Mouse (Mus musculus) MEL (cell line): ENCODE results near the gene Anxa9. TPM values are rescaled to one million over a fixed set of nuclear protein-coding genes. Genes with fewer than 3 reads are reported as not detected.

Experiments used
- DNase-seq: peaks from one replicate; pipeline ENCODE4 v3.0.0; 2011; ENCODE audit warnings: low read depth, low spot score
- H3K27ac ChIP-seq: 2 replicates; pipeline ENCODE4 v1.5.1; 2012; ENCODE audit warnings: low read depth, mild to moderate bottlenecking, control low read depth, low read length, moderate library complexity; ENCODE audit not compliant: control insufficient read depth
- H3K27me3 ChIP-seq, 2 experiments: fragments of 150-350 bp in 1 of 2; sonication (generic) in 1 of 2; 2 replicates each; pipeline ENCODE4 v1.6.1; 2012; ENCODE audit warnings: low read length in 2 of 2, mild to moderate bottlenecking in 2 of 2, improper control_type of control experiment in 1 of 2, moderate library complexity in 1 of 2; ENCODE audit not compliant: insufficient read depth in 2 of 2, control insufficient read depth in 1 of 2
- H3K36me3 ChIP-seq, 2 experiments: 2 replicates each; pipeline ENCODE4 v1.6.1; 2012 to 2014; ENCODE audit warnings: low read length in 2 of 2, improper control_type of control experiment in 1 of 2, inconsistent platforms in 1 of 2, mild to moderate bottlenecking in 1 of 2; ENCODE audit not compliant: insufficient read depth in 2 of 2, control insufficient read depth in 1 of 2
- H3K4me1 ChIP-seq, 2 experiments: fragments of 150-350 bp in 1 of 2; sonication (generic) in 1 of 2; 2 replicates each; pipeline ENCODE4 v1.6.1; 2012; ENCODE audit warnings: low read length in 2 of 2, improper control_type of control experiment in 1 of 2, mild to moderate bottlenecking in 1 of 2; ENCODE audit not compliant: insufficient read depth in 2 of 2, control insufficient read depth in 1 of 2
- H3K4me3 ChIP-seq, 2 experiments: fragments of 150-350 bp in 1 of 2; sonication (generic) in 1 of 2; 2 replicates each; pipeline ENCODE4 v1.5.1; 2012; ENCODE audit warnings: low read depth in 2 of 2, low read length in 2 of 2, mild to moderate bottlenecking in 2 of 2, moderate library complexity in 2 of 2, control low read depth in 1 of 2, improper control_type of control experiment in 1 of 2; ENCODE audit not compliant: control insufficient read depth in 1 of 2, insufficient read depth in 1 of 2
- H3K79me2 ChIP-seq: 2 replicates; pipeline ENCODE4 v1.6.1; 2012; ENCODE audit warnings: mild to moderate bottlenecking, low read length, moderate library complexity; ENCODE audit not compliant: control insufficient read depth, poor library complexity, insufficient read depth
- H3K9ac ChIP-seq: 2 replicates; pipeline ENCODE4 v1.6.1; 2012; ENCODE audit warnings: low read depth, mild to moderate bottlenecking, control low read depth, low read length, moderate library complexity; ENCODE audit not compliant: control insufficient read depth, poor library complexity, severe bottlenecking
- H3K9me3 ChIP-seq: fragments of 150-350 bp; sonication (generic); replicated peaks from 2 replicates; pipeline ENCODE4 v1.6.1; 2012; ENCODE audit warnings: mild to moderate bottlenecking, low read length, improper control_type of control experiment, moderate library complexity; ENCODE audit not compliant: insufficient read depth
- CHD1 ChIP-seq: IDR thresholded peaks from 2 replicates; pipeline ENCODE4 v1.6.1; 2012; ENCODE audit warnings: low read depth, mild to moderate bottlenecking, inconsistent platforms, low read length, improper control_type of control experiment
- ELF1 ChIP-seq: IDR thresholded peaks from 2 replicates; pipeline ENCODE4 v1.6.1; 2014; ENCODE audit warnings: low read depth, mild to moderate bottlenecking, inconsistent platforms, low read length, improper control_type of control experiment, moderate library complexity
- GABPA ChIP-seq: IDR thresholded peaks from 2 replicates; pipeline ENCODE4 v1.6.1; 2012; ENCODE audit warnings: low read depth, mild to moderate bottlenecking, inconsistent platforms, low read length, improper control_type of control experiment, moderate library complexity
- MAFK ChIP-seq: IDR thresholded peaks from 2 replicates; pipeline ENCODE4 v1.6.1; 2011; ENCODE audit warnings: low read depth, mild to moderate bottlenecking, low read length, improper control_type of control experiment, borderline replicate concordance
- MXI1 ChIP-seq: IDR thresholded peaks from 2 replicates; pipeline ENCODE4 v1.6.1; 2011; ENCODE audit warnings: mild to moderate bottlenecking, low read depth, low read length, improper control_type of control experiment
- MYB ChIP-seq: IDR thresholded peaks from 2 replicates; pipeline ENCODE4 v1.6.1; 2011; ENCODE audit warnings: mild to moderate bottlenecking, low read depth, low read length, improper control_type of control experiment
- MYC ChIP-seq: IDR thresholded peaks from 2 replicates; pipeline ENCODE4 v1.6.1; 2011; ENCODE audit warnings: low read depth, mild to moderate bottlenecking, low read length, improper control_type of control experiment, moderate library complexity
- POLR2A ChIP-seq, 2 experiments: IDR thresholded peaks; 2 replicates each; pipeline ENCODE4 v1.6.1; 2011 to 2012; ENCODE audit warnings: low read length in 2 of 2, mild to moderate bottlenecking in 2 of 2, control low read depth in 1 of 2, improper control_type of control experiment in 1 of 2, low read depth in 1 of 2, moderate library complexity in 1 of 2; ENCODE audit not compliant: control insufficient read depth in 1 of 2, insufficient read depth in 1 of 2, poor library complexity in 1 of 2
- POLR2AphosphoS2 ChIP-seq: IDR thresholded peaks from 2 replicates; pipeline ENCODE4 v1.6.1; 2011; ENCODE audit warnings: low read length, improper control_type of control experiment
- POLR2AphosphoS5 ChIP-seq: IDR thresholded peaks from 2 replicates; pipeline ENCODE4 v1.6.1; 2012; ENCODE audit warnings: low read depth, borderline replicate concordance, mild to moderate bottlenecking, inconsistent platforms, low read length, moderate library complexity, mixed read lengths
- RAD21 ChIP-seq: IDR thresholded peaks from 2 replicates; pipeline ENCODE4 v1.6.1; 2011; ENCODE audit warnings: mild to moderate bottlenecking, low read depth, low read length, improper control_type of control experiment
- SMC3 ChIP-seq: IDR thresholded peaks from 2 replicates; pipeline ENCODE4 v1.6.1; 2011; ENCODE audit warnings: low read depth, low read length, improper control_type of control experiment
- TBP ChIP-seq: IDR thresholded peaks from 2 replicates; pipeline ENCODE4 v1.8.0; 2011; ENCODE audit warnings: low read depth, low read length, improper control_type of control experiment
- ZMIZ1 ChIP-seq: IDR thresholded peaks from 2 replicates; pipeline ENCODE4 v1.6.1; 2012; ENCODE audit warnings: low read depth, mild to moderate bottlenecking, inconsistent platforms, low read length, improper control_type of control experiment, moderate library complexity
- ZNF384 ChIP-seq: IDR thresholded peaks from 2 replicates; pipeline ENCODE4 v1.6.1; 2012; ENCODE audit warnings: low read depth, mild to moderate bottlenecking, inconsistent platforms, low read length, improper control_type of control experiment
- polyA plus RNA-seq, 2 experiments: library from polyadenylated mRNA; stranded (reverse) in 1 of 2; unstranded in 1 of 2; fragments of >175 nt in 1 of 2; fragments of >200 nt in 1 of 2; gene quantifications; 2 replicates each; pipeline versions ENCODE4 v1.2.1 to v1.2.4; 2012; ENCODE audit warnings: low replicate concordance in 2 of 2, low read depth in 1 of 2; ENCODE audit not compliant: insufficient read length in 2 of 2, insufficient read depth in 1 of 2, missing spikeins in 1 of 2
- total RNA-seq: library from RNA; depleted of rRNA; stranded (reverse); fragments of 300-350 nt; gene quantifications from 2 replicates; pipeline ENCODE4 v1.2.3, GENCODE M21; 2012

The Anxa9 gene
- total and polyA plus RNA-seq, 3 experiments: 7.7 to 33.9 TPM; not detected in 1

- Histone ChIP-seq H3K4me1 (peaks cover 4 to 7% of the 10 kb centered on the region in 2 experiments; a peak in 3 of 4 replicates), H3K27ac (no peak overlapping the region), H3K36me3 (peaks cover 15 to 84% of the 10 kb centered on the region in 2 experiments), H3K9me3 (no peaks in the 10 kb centered on the region), H3K4me3 (no peak overlapping the region), H3K27me3 (no peaks in the 10 kb centered on the region), H3K79me2 (peaks cover 23% of the 10 kb centered on the region), H3K9ac (no peak overlapping the region)
- DNase-seq: no peak
- TF ChIP-seq POLR2A (IDR thresholded peaks at IDR 0.05; ENCODE audit: control insufficient read depth in 1 of 2, insufficient read depth in 1 of 2, low read depth in 1 of 2, low read length in 2 of 2, poor library complexity in 1 of 2) (peak in 1 of 2 experiments; percentile 2; a peak in 1 of 4 replicates), MAFK (no peak), POLR2AphosphoS5 (peak; percentile 70; the same call in 1 of the 2 replicates), MXI1 (no peak)
These were observed 16.5 kb upstream of the Anxa9 start for GRCm38 (mm10) chr3:95323429-95323828.

DNA sequence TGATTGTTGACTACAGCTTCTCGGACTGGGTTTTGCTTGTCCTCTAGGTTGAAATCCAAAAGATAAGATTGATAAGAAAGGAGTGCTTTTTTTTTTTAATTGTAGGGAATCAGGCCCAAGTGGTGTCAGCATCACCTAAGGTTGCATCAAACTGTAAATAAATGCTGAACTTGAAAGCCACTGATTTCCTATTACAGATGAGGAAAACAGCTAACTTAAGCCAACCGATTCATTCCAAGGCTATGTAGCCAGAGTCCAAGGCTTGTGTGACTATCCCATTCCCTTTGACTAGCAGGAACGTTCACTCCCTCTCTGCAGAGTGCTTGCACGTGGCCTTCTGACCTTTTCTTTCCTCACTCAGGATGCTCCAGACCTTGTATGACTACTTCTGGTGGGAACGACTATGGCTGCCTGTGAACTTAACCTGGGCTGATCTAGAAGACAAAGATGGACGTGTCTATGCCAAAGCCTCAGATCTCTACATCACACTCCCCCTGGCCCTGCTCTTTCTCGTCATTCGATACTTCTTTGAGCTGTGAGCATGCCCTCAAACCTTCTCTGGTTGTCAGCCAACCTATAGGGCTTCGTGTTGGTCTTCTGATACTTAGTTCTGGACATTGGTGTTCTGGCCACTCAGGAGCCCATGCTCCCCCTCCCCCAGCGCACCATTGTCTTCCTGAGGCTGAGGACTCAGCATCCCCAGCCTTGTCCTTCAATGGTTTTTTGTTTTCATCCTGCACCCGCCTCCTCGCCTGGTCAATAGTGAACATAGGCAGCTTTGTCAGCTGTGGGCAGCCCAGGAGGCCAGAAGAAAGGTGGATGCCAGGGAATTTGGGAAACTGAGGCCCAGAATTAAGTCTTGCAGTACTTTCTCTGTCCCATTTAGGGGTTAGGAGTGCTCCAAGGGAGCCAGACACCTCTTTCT lies 13.0 kb upstream of the Anxa9 start:
- Histone ChIP-seq H3K79me2 (peaks cover 56% of the 10 kb centered on the region), H3K9ac (no peak overlapping the region), H3K4me1 (peaks cover 7 to 23% of the 10 kb centered on the region in 2 experiments), H3K27ac (no peak overlapping the region), H3K27me3 (no peaks in the 10 kb centered on the region), H3K36me3 (peaks cover 28 to 54% of the 10 kb centered on the region in 2 experiments), H3K4me3 (no peak overlapping the region), H3K9me3 (no peaks in the 10 kb centered on the region)
- no peak for DNase-seq
- TF ChIP-seq CHD1 (no peak), ELF1 (no peak)

DNA sequence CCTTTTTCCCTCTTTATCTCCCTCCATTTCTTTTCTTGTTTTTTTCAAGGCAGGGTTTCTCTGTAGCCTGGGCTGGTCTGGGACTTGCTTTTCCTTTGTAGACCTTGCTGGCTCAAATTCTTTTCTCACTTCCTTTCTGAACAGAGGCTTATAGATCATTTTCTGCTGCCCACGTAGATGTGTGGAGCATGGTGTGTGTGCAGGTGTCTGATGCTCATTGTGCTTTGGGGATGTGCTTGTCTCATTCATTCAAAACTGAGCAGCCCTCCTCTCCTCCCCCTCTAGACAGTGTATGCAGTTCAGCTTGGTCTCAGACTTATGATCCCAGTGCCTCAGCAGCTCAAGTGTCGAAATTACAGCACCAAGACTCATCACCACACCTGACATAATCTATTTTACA lies 12.1 kb upstream of the Anxa9 start:
- no peak for DNase-seq
- TF ChIP-seq MYC (no peak), POLR2AphosphoS5 (no peak), ZMIZ1 (no peak), TBP (no peak), GABPA (no peak), POLR2AphosphoS2 (no peak), MYB (no peak), POLR2A (IDR thresholded peaks at IDR 0.05; ENCODE audit: control insufficient read depth in 1 of 2, insufficient read depth in 1 of 2, low read depth in 1 of 2, low read length in 2 of 2, poor library complexity in 1 of 2) (no peak), SMC3 (no peak), RAD21 (no peak), MAFK (no peak), MXI1 (no peak), ZNF384 (no peak)
- peaks cover 11 to 23% of the 10 kb centered on the region in 2 experiments for H3K4me1 ChIP-seq
- H3K27me3 ChIP-seq: no peaks in the 10 kb centered on the region
- no peaks in the 10 kb centered on the region for H3K9me3 ChIP-seq
- no peak overlapping the region for H3K4me3 ChIP-seq
- H3K9ac ChIP-seq: no peak overlapping the region
- H3K27ac ChIP-seq: no peak overlapping the region
- H3K79me2 ChIP-seq: peaks cover 65% of the 10 kb centered on the region
- H3K36me3 ChIP-seq: peaks cover 28 to 45% of the 10 kb centered on the region in 2 experiments
